Mouse (Mus musculus) thymus, adult 2 months (tissue): ENCODE results near the gene Jag1.

Source experiments
- CTCF ChIP-seq: fragments of 200-500 bp; IDR thresholded peaks from 2 replicates; pipeline ENCODE4 v1.5.1; 2012; ENCODE audit warnings: mild to moderate bottlenecking, control low read depth, low read length, moderate library complexity, borderline replicate concordance; ENCODE audit not compliant: control insufficient read depth, poor library complexity, insufficient read depth; ENCODE audit errors: extremely low read depth
- POLR2A ChIP-seq: fragments of 200-500 bp; IDR thresholded peaks from 2 replicates; pipeline ENCODE4 v1.6.1; 2012; ENCODE audit warnings: mild to moderate bottlenecking, low read length, control low read depth, moderate library complexity; ENCODE audit not compliant: control insufficient read depth, poor library complexity, insufficient read depth; ENCODE audit errors: extremely low read depth

DNA sequence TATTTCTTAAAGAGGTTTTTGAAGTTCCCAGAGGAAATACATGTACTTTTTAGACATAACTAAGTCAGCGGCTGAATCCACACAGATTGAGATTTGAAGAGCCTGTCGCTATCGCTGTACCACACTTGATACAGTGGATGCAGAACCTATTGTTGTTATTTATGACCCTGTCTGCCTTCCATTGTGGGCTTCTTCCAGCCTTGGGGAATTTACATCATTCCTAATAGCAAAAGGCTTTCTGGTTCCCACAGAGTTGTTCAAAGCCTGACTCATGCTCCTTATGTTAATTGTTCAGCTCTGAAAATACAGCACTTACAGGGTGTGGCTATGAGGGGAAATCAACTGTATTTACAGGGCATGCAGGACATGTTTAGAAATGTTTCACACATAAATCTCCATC is 51.9 kb downstream of the Jag1 start:
- TF ChIP-seq POLR2A (no peak), CTCF (no peak)
